Mouse (Mus musculus) kidney, postnatal 0 days (tissue): ENCODE measurements around the gene Ttc9c. TPM values are rescaled to one million over a fixed set of nuclear protein-coding genes. Genes with fewer than 3 reads are reported as not detected.
A peak's percentile ranks its signal among the peaks of the same experiment; 100 is the strongest.

Experiments used
- ATAC-seq: fragments of 200-750 bp; cut with Nextera tagmentation; replicated peaks from 2 replicates; pipeline ENCODE4 v1.8.0; 2017; ENCODE audit warnings: low read depth, moderate number of reproducible peaks, moderate TSS enrichment, moderate library complexity; ENCODE audit not compliant: low FRiP score
- DNase-seq: peaks from one replicate; pipeline ENCODE4 v3.0.0-alpha.2; 2016; ENCODE audit warnings: low spot score
- H3K27ac ChIP-seq: fragments of 300-500 bp; sonication (generic); 2 replicates; pipeline ENCODE4 v1.5.1; 2014; ENCODE audit warnings: mild to moderate bottlenecking
- H3K27me3 ChIP-seq: fragments of 300-500 bp; sonication (generic); 2 replicates; pipeline ENCODE4 v1.6.1; 2014; ENCODE audit warnings: low read length, mixed read lengths; ENCODE audit not compliant: insufficient read depth
- H3K36me3 ChIP-seq: fragments of 300-500 bp; sonication (generic); 2 replicates; pipeline ENCODE4 v1.6.1; 2014; ENCODE audit warnings: low read length, mixed read lengths; ENCODE audit not compliant: insufficient read depth
- H3K4me1 ChIP-seq: fragments of 300-500 bp; sonication (generic); replicated peaks from 2 replicates; pipeline ENCODE4 v1.6.1; 2014; ENCODE audit warnings: antibody characterized with exemption, low read length, mixed read lengths; ENCODE audit not compliant: insufficient read depth
- H3K4me2 ChIP-seq: fragments of 300-500 bp; sonication (generic); 2 replicates; pipeline ENCODE4 v1.6.1; 2014; ENCODE audit warnings: mild to moderate bottlenecking, low read length, moderate library complexity, mixed read lengths
- H3K4me3 ChIP-seq: fragments of 300-500 bp; sonication (generic); replicated peaks from 2 replicates; pipeline ENCODE4 v1.5.1; 2014; ENCODE audit warnings: low read depth, low read length
- H3K9ac ChIP-seq: fragments of 300-500 bp; sonication (generic); 2 replicates; pipeline ENCODE4 v1.6.1; 2014; ENCODE audit warnings: low read depth, low read length
- H3K9me3 ChIP-seq: fragments of 300-500 bp; sonication (generic); replicated peaks from 2 replicates; pipeline ENCODE4 v1.6.1; 2016; ENCODE audit warnings: low read length, inconsistent platforms, mixed read lengths
- CTCF ChIP-seq: IDR thresholded peaks from 2 replicates; pipeline ENCODE4 v1.5.1; 2016; ENCODE audit warnings: antibody characterized with exemption, low read depth, mild to moderate bottlenecking, moderate library complexity
- WGBS: fragments of 180-500 bp; shearing (Covaris S2); extraction: QIAGEN DNeasy Blood & Tissue Kit; methylation state at CpG from one replicate; pipeline ENCODE4 v1.1.7; 2014; 5-methylcytosine and 5-hydroxymethylcytosine counted together
- polyA plus RNA-seq: library from polyadenylated mRNA; unstranded; fragments of >200 nt; fragmentation: Nextera tagmentation; extraction: Ambion mirVana; gene quantifications from 2 replicates; pipeline ENCODE4 v1.2.1, GENCODE M21; 2015

Gene Ttc9c
- polyA plus RNA-seq, 1 experiment from 2014 or later: 32.2 TPM

- Histone ChIP-seq H3K27me3 (no peaks in the 10 kb centered on the region), H3K9me3 (no peaks in the 10 kb centered on the region), H3K9ac (no peak overlapping the region), H3K27ac (no peak overlapping the region), H3K4me2 (no peak overlapping the region), H3K36me3 (peaks cover 21% of the 10 kb centered on the region), H3K4me1 (no peaks in the 10 kb centered on the region; the same call in 1 of the 2 replicates), H3K4me3 (no peak overlapping the region)
- TF ChIP-seq CTCF: no peak
- DNase-seq: no peak
- WGBS: 73% methylated on average over 7 of the region's 7 CpGs
- no peak for ATAC-seq
These were observed 29.0 kb downstream of the Ttc9c start for GRCm38 (mm10) chr19:8790171-8790570.

GRCm38 (mm10) chr19:8789171-8789570 is 30.0 kb downstream of the Ttc9c start:
- H3K4me1 ChIP-seq: no peaks in the 10 kb centered on the region; the same call in 1 of the 2 replicates
- peaks cover 12% of the 10 kb centered on the region for H3K36me3 ChIP-seq
- no peaks in the 10 kb centered on the region for H3K27me3 ChIP-seq
- H3K9me3 ChIP-seq: no peaks in the 10 kb centered on the region
- WGBS: 45% methylated on average over 1 of the region's 1 CpGs
- H3K27ac ChIP-seq: no peak overlapping the region
- no peak overlapping the region for H3K4me2 ChIP-seq
- ATAC-seq: no peak
- H3K9ac ChIP-seq: no peak overlapping the region
- H3K4me3 ChIP-seq: no peak overlapping the region
- no peak for TF ChIP-seq CTCF
- DNase-seq: no peak

- 34% methylated on average over 3 of the region's 3 CpGs for WGBS
- no peak overlapping the region for H3K4me2 ChIP-seq
- no peak for ATAC-seq
- H3K4me1 ChIP-seq: no peaks in the 10 kb centered on the region; the same call in 1 of the 2 replicates
- DNase-seq: no peak
- H3K27ac ChIP-seq: no peak overlapping the region
- H3K4me3 ChIP-seq: no peak overlapping the region
- no peaks in the 10 kb centered on the region for H3K9me3 ChIP-seq
- TF ChIP-seq CTCF: no peak
- no peak overlapping the region for H3K9ac ChIP-seq
- peaks cover 5% of the 10 kb centered on the region; the same call in 1 of the 2 replicates for H3K36me3 ChIP-seq
- no peaks in the 10 kb centered on the region for H3K27me3 ChIP-seq
These were observed 30.6 kb downstream of the Ttc9c start for GRCm38 (mm10) chr19:8788521-8788920.

GRCm38 (mm10) chr19:8786008-8786781 is 32.9 kb downstream of the Ttc9c start, which contains the start of gene Taf6l:
TSS of gene Taf6l (minus strand) at chr19:8786417.
- H3K4me3 ChIP-seq: peak within 1 kb of the TSS; percentile 72
- H3K9ac ChIP-seq: peak within 1 kb of the TSS; percentile 66
- ATAC-seq (peak; percentile 99), DNase-seq (peak; percentile 98)
- 0 out of 2 replicates have a peak, but pooled peaks cover 6% of the 10 kb centered on the region for H3K36me3 ChIP-seq
- H3K27ac ChIP-seq: peak within 1 kb of the TSS; percentile 87
- TF ChIP-seq CTCF: peak; percentile 40; the same call in 1 of the 2 replicates
- no peaks in the 10 kb centered on the region for H3K9me3 ChIP-seq
- peak within 1 kb of the TSS; percentile 68 for H3K4me2 ChIP-seq
- no peaks in the 10 kb centered on the region for H3K27me3 ChIP-seq
- WGBS: under 1% methylated on average over 32 of the region's 32 CpGs
- no peaks in the 10 kb centered on the region; the same call in 1 of the 2 replicates for H3K4me1 ChIP-seq

GRCm38 (mm10) chr19:8774951-8775421 is 44.1 kb downstream of the Ttc9c start:
- H3K4me2 ChIP-seq: peak overlapping the region; percentile 93
- peaks cover 11% of the 10 kb centered on the region for H3K36me3 ChIP-seq
- no peak for TF ChIP-seq CTCF
- DNase-seq (peak; percentile 30), ATAC-seq (no peak; the same call in 1 of the 2 replicates)
- H3K4me3 ChIP-seq: peak overlapping the region; percentile 73
- H3K9me3 ChIP-seq: no peaks in the 10 kb centered on the region
- no peaks in the 10 kb centered on the region for H3K27me3 ChIP-seq
- peak overlapping the region; percentile 94 for H3K9ac ChIP-seq
- H3K4me1 ChIP-seq: peaks cover 14% of the 10 kb centered on the region; the same call in 1 of the 2 replicates
- 2% methylated on average over 20 of the region's 20 CpGs for WGBS
- peak overlapping the region; percentile 97 for H3K27ac ChIP-seq

GRCm38 (mm10) chr19:8774086-8774835 is 44.9 kb downstream of the Ttc9c start, which contains the start of gene Tmem179b:
TSS of gene Tmem179b (minus strand) at chr19:8774467.
- TF ChIP-seq CTCF: 0 out of 2 replicates have a peak, but pooled peaks have one; percentile 8
- H3K4me3 ChIP-seq: peak within 1 kb of the TSS; percentile 73
- no peaks in the 10 kb centered on the region for H3K27me3 ChIP-seq
- peak within 1 kb of the TSS; percentile 97 for H3K27ac ChIP-seq
- WGBS: under 1% methylated on average over 65 of the region's 68 CpGs
- H3K36me3 ChIP-seq: peaks cover 13% of the 10 kb centered on the region
- H3K9me3 ChIP-seq: no peaks in the 10 kb centered on the region
- H3K9ac ChIP-seq: peak within 1 kb of the TSS; percentile 94
- DNase-seq (peak; percentile 96), ATAC-seq (peak; percentile 86)
- H3K4me2 ChIP-seq: peak within 1 kb of the TSS; percentile 93
- peaks cover 14% of the 10 kb centered on the region; the same call in 1 of the 2 replicates for H3K4me1 ChIP-seq
